Mouse (Mus musculus) heart, postnatal 0 days (tissue): Measurements from ENCODE around the gene Ptch2.

Source experiments
- CTCF ChIP-seq: IDR thresholded peaks from 2 replicates; pipeline ENCODE4 v1.5.1; 2016; ENCODE audit warnings: antibody characterized with exemption, control low read depth, low read depth
- EP300 ChIP-seq: IDR thresholded peaks from 2 replicates; pipeline ENCODE4 v1.6.1; 2016; ENCODE audit warnings: antibody characterized with exemption, low read depth

- TF ChIP-seq CTCF, result no peak
- no peak for TF ChIP-seq EP300
These were observed 53.7 kb downstream of the Ptch2 start for GRCm38 (mm10) chr4:117149291-117150211.
